Mouse (Mus musculus) ES-E14 (cell line): ENCODE results near the gene Arhgef25. TPM values are rescaled to one million over a fixed set of nuclear protein-coding genes. Genes with fewer than 3 reads are reported as not detected.
A peak's percentile ranks its signal among the peaks of the same experiment; 100 is the strongest.
"Not testable (repeated sequence)": the region's sequence is repeated elsewhere in the genome, so short reads cannot be mapped to it uniquely, and the experiment has no call there.

Source experiments
- DNase-seq: peaks from one replicate; pipeline ENCODE4 v3.0.0-alpha.2; 2013; ENCODE audit warnings: low read depth, low spot score
- H3K27ac ChIP-seq: 2 replicates; pipeline ENCODE4 v1.5.1; 2012; ENCODE audit warnings: low read depth, mild to moderate bottlenecking, low read length, moderate library complexity, mixed read lengths; ENCODE audit not compliant: poor library complexity, insufficient read depth, severe bottlenecking
- H3K36me3 ChIP-seq: 2 replicates; pipeline ENCODE4 v1.6.1; 2012; ENCODE audit warnings: mild to moderate bottlenecking, low read length, moderate library complexity, mixed read lengths; ENCODE audit not compliant: control insufficient read depth, poor library complexity, insufficient read depth, severe bottlenecking
- H3K4me1 ChIP-seq, 2 experiments: fragments of 150-350 bp in 1 of 2; sonication (generic) in 1 of 2; 2 replicates each; pipeline ENCODE4 v1.6.1; 2012; ENCODE audit warnings: low read length in 2 of 2, mild to moderate bottlenecking in 1 of 2, mixed read lengths in 1 of 2; ENCODE audit not compliant: control insufficient read depth in 2 of 2, insufficient read depth in 2 of 2, poor library complexity in 1 of 2
- H3K4me3 ChIP-seq, 2 experiments: fragments of 150-350 bp in 1 of 2; sonication (generic) in 1 of 2; 2 replicates each; pipeline ENCODE4 v1.5.1; 2012; ENCODE audit warnings: low read length in 2 of 2, low read depth in 1 of 2, mild to moderate bottlenecking in 1 of 2, mixed read lengths in 1 of 2; ENCODE audit not compliant: insufficient read depth in 1 of 2, poor library complexity in 1 of 2, severe bottlenecking in 1 of 2
- H3K9ac ChIP-seq: 2 replicates; pipeline ENCODE4 v1.6.1; 2012; ENCODE audit warnings: low read depth, mild to moderate bottlenecking, low read length, mixed read lengths; ENCODE audit not compliant: poor library complexity, insufficient read depth, severe bottlenecking
- H3K9me3 ChIP-seq: fragments of 150-350 bp; sonication (generic); 2 replicates; pipeline ENCODE4 v1.6.1; 2012; ENCODE audit warnings: low read depth, mild to moderate bottlenecking, low read length; ENCODE audit not compliant: control insufficient read depth, insufficient read depth
- CHD2 ChIP-seq: IDR thresholded peaks from 2 replicates; pipeline ENCODE4 v1.6.1; 2014; ENCODE audit warnings: mild to moderate bottlenecking, low read depth, low read length, inconsistent platforms
- HCFC1 ChIP-seq: IDR thresholded peaks from 2 replicates; pipeline ENCODE4 v1.6.1; 2012; ENCODE audit warnings: low read length, inconsistent platforms, borderline replicate concordance; ENCODE audit not compliant: insufficient read depth
- MAFK ChIP-seq: IDR thresholded peaks from 2 replicates; pipeline ENCODE4 v1.6.1; 2014; ENCODE audit warnings: mild to moderate bottlenecking, low read depth, low read length, inconsistent platforms; ENCODE audit not compliant: insufficient read depth
- ZC3H11A ChIP-seq: IDR thresholded peaks from 2 replicates; pipeline ENCODE4 v1.6.1; 2012; ENCODE audit warnings: low read depth, mild to moderate bottlenecking, inconsistent platforms, low read length, borderline replicate concordance
- ZNF384 ChIP-seq: IDR thresholded peaks from 2 replicates; pipeline ENCODE4 v1.6.1; 2012; ENCODE audit warnings: low read depth, low read length, inconsistent platforms
- in situ Hi-C, 2 experiments: fragments of 600-800 bp; cut with MboI; formaldehyde crosslinking; loops; one replicate each; pipeline ENCODE4 v1.15.1; 2025; ENCODE audit warnings: low sequenced_read_pairs in 2 of 2, inconsistent platforms in 1 of 2; ENCODE audit not compliant: unreplicated experiment in 2 of 2
- total RNA-seq: library from RNA; depleted of rRNA; stranded (reverse); fragments of 300-350 nt; gene quantifications from 2 replicates; pipeline ENCODE4 v1.2.3, GENCODE M21; 2012

Gene Arhgef25
- total RNA-seq, 1 experiment = 39.2 TPM

DNA sequence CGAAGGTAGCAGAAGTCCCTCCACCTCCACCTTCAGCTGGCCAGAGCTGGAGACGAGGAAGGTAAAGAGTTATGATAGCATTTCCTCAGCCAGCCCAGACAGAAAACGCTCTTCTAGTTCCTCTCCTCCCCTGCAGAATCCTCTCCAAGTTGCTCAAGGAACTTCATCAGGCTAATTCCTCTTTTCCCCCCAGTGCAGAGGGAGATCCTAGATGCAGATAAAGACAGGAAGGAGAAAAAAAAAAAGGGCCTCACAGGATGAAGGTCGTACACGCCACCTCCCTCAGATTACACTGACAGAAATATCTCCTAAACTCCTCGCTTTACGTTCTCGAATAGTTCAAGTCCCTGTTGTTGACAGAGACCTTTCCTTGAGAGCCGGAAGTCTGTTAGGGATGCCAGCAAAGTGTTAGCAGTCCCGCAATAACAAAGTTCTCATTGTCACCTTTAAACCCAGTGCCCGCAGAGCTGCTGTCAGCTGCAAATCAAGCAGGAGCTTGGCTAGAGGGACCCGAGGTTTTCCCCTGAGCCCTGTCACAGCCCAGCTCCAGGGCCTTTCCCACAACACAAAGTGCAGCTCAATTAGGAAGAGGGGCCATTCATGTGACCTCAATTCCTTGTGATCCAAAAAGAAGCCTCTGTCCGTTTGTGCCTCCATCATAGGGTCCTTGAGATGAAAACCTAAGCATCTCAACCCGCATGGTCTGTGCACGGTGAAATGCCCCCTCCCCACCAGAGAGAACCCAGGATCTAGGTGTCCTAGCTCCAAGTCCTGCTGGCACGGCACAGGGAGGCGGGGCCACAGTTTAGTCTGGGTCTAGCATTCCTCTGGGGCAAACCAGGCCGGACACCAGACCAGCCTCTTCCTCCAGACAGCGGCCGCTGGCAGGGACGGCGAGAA, 4.8 kb upstream of the Arhgef25 start:
- H3K9ac ChIP-seq = peak overlapping the region; percentile 91
- no peak for DNase-seq
- TF ChIP-seq CHD2 = no peak
- no peak for TF ChIP-seq ZC3H11A
- no peak for TF ChIP-seq HCFC1
- TF ChIP-seq MAFK = no peak
- TF ChIP-seq ZNF384 = no peak
- peaks cover 9 to 29% of the 10 kb centered on the region in 2 experiments for H3K4me1 ChIP-seq
- H3K4me3 ChIP-seq = peak overlapping the region; percentile 85 to 98
- H3K36me3 ChIP-seq = peaks cover 20% of the 10 kb centered on the region; the same call in 1 of the 2 replicates
- peak overlapping the region; percentile 75; the same call in 1 of the 2 replicates for H3K27ac ChIP-seq
- in situ Hi-C loops = no loop called here
- H3K9me3 ChIP-seq = no peaks in the 10 kb centered on the region

DNA sequence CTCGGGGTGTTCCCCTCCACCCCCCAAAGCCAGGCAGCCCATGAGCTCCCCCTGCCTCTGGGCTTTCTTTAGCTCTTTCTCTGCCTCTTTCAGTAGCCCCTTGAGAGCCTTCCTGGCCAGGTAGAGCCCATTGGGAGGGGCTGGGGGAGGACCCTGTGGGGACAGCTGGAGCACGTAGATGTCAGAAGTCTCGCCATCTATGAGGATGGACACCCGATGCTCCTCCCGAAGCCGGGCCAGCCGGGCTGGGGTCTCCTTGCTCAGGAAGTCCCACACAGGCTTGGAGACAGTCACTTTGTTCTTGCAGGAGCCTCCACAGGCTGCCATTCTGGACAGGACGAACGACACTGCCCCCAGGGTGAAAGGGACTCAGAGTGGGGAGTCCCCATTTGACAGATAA, 3.1 kb upstream of the Arhgef25 start:
- peaks cover 9 to 29% of the 10 kb centered on the region in 2 experiments for H3K4me1 ChIP-seq
- no peak overlapping the region for H3K9ac ChIP-seq
- no peak for TF ChIP-seq CHD2
- TF ChIP-seq ZC3H11A = no peak
- TF ChIP-seq HCFC1 = no peak
- TF ChIP-seq ZNF384 = no peak
- no peak for TF ChIP-seq MAFK
- H3K4me3 ChIP-seq = no peak overlapping the region
- in situ Hi-C loops = no loop called here
- H3K27ac ChIP-seq = no peak overlapping the region
- H3K9me3 ChIP-seq = no peaks in the 10 kb centered on the region
- no peak for DNase-seq
- peaks cover 6% of the 10 kb centered on the region; the same call in 1 of the 2 replicates for H3K36me3 ChIP-seq

DNA sequence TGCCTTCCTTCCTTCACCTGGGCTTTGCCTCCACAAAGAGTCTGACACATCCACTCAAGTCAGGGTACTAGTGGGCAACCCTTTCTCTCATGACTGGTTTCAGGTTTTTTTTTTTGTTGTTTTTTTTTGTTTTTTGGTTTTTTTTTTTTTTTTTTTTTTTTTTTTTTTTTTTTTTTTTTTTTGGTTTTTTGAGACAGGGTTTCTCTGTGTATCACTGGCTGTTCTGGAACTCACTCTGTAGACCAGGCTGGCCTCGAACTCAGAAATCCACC, 2.1 kb upstream of the Arhgef25 start:
- TF ChIP-seq ZNF384 = peak; percentile 52; the same call in 1 of the 2 replicates
- H3K9me3 ChIP-seq, H3K27ac ChIP-seq, DNase-seq, H3K36me3 ChIP-seq, in situ Hi-C loops, H3K9ac ChIP-seq, H3K4me3 ChIP-seq: not testable (repeated sequence)
- peaks cover 5 to 28% of the 10 kb centered on the region in 2 experiments for H3K4me1 ChIP-seq

DNA sequence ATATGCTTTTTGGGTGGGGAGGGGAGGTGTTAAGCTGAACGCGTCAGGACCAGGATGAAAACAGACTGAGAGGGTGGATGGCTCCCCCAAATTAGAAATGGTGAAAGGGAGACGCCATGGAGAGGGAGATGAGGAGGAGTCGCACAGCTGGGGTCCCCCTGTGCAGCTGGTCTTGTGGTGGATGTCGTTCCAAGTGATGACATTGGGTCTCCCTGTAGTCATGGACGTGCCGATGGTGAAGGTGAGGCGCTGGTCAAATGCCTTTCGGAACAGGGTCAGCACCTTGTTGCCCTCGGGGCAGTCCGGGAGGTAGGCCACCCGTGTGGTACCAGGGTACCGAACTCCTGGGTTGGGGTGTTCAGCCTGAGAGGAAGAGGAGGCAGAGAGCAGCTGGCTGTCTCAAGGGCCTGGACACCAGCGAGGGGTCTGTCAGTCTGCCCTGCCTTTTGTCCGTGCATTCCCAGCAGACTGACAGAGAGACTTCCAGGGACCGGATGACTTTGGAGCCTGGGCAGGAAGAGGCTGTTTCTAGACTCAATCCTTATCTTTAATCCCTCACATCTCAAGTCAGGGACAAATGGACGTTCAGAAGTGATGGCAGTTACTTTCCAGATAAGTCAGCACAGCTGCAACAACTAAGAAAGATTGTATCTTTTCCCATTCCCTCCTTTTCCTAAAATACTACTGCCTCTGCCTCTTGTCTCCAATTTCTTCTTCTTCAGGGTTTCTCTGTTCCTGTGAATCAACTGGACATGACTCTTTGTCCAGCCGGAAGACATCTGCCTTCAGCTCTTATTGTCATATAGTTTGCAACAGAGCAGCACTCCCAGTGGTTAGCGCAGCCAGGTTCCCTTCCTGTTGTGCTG, 1.5 kb upstream of the Arhgef25 start:
- H3K4me3 ChIP-seq = no peak overlapping the region
- peaks cover 5 to 24% of the 10 kb centered on the region in 2 experiments for H3K4me1 ChIP-seq
- no peak overlapping the region for H3K9ac ChIP-seq
- H3K9me3 ChIP-seq = no peaks in the 10 kb centered on the region
- peaks cover 7% of the 10 kb centered on the region; the same call in 1 of the 2 replicates for H3K36me3 ChIP-seq
- H3K27ac ChIP-seq = no peak overlapping the region
- TF ChIP-seq CHD2 = no peak
- TF ChIP-seq ZC3H11A = no peak
- no peak for TF ChIP-seq HCFC1
- TF ChIP-seq ZNF384 = no peak
- no peak for TF ChIP-seq MAFK
- DNase-seq = no peak
- in situ Hi-C loops = no loop called here
